Mouse (Mus musculus) ES-E14 (cell line): ENCODE results near the gene Pik3cg.
"Not testable (repeated sequence)": the region's sequence is repeated elsewhere in the genome, so short reads cannot be mapped to it uniquely, and the experiment has no call there.

Experiments used
- HCFC1 ChIP-seq: IDR thresholded peaks from 2 replicates; pipeline ENCODE4 v1.6.1; 2012; ENCODE audit warnings: low read length, inconsistent platforms, borderline replicate concordance; ENCODE audit not compliant: insufficient read depth
- MAFK ChIP-seq: IDR thresholded peaks from 2 replicates; pipeline ENCODE4 v1.6.1; 2014; ENCODE audit warnings: mild to moderate bottlenecking, low read depth, low read length, inconsistent platforms; ENCODE audit not compliant: insufficient read depth
- ZC3H11A ChIP-seq: IDR thresholded peaks from 2 replicates; pipeline ENCODE4 v1.6.1; 2012; ENCODE audit warnings: low read depth, mild to moderate bottlenecking, inconsistent platforms, low read length, borderline replicate concordance
- ZNF384 ChIP-seq: IDR thresholded peaks from 2 replicates; pipeline ENCODE4 v1.6.1; 2012; ENCODE audit warnings: low read depth, low read length, inconsistent platforms

DNA sequence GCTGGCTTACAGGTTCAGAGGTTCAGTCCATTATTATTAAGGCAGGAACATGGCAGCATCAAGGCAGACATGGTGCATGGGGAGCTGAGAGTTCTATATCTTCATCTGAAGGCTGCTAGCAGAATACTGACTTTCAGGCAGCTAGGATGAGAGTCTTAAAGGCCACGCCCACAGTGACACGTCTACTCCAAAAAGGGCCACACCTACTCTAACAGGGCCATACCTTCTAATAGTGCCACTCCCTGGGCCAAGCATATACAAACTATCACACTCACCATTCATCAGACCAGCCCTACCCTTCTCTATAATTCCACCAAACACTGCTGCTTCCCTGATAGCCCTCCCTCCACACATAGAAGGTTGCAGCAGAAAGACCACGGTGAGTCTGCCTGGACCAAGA is 30.7 kb upstream of the Pik3cg start:
- TF ChIP-seq MAFK, HCFC1, ZNF384, ZC3H11A: not testable (repeated sequence)
